Mouse (Mus musculus) cerebellum, postnatal 10 days (tissue): Measurements from ENCODE around the gene Wnk4.

Experiments used
- DNase-seq, 2 experiments: peaks; one replicate each; pipeline ENCODE4 v3.0.0; 2021; ENCODE audit warnings: mixed read lengths in 2 of 2

The Wnk4 gene

DNA sequence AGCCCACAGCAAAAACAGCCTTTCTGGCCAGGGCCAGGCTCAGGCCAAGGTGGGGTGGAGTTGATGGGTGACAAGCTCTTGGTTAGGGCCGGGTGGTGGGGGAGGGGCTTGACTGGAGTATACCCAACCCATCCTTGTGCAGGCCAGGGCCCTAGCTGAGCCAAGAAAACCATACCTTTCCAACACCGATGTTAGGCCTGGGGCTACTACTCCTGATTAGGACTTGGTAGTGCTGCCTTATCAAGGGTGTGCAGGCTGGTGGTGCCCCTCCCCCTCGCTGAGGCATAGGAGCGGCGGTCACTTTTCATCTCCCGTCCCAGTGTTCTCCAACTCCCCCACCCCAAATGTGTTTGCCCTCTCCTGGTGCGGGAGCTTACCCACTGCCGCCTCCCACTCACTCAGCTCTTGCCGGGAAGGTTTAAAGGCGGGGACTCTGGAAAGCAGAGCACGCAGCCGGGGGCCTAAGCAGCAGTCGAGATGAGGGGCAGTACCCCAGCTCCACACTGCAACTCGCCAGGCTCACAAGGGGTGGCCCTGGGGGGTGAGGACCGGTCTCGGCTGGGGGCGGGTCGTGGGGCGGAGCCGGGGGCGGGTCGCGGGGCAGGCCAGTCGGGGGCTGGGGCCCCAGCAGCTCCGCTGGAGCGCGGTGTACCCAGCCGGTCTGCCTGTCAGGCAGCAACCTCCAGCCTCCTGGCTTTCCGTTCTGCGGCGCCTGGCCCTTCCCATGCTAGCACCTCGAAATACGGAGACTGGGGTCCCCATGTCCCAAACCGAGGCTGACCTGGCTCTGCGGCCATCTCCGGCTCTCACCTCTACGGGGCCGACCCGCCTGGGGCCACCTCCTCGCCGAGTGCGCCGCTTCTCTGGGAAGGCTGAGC, at the start of gene Wnk4:
TSS of gene Wnk4 (plus strand) at position 620 of the 878 bp plus-strand sequence.
- DNase-seq = peak; percentile 62 to 72

DNA sequence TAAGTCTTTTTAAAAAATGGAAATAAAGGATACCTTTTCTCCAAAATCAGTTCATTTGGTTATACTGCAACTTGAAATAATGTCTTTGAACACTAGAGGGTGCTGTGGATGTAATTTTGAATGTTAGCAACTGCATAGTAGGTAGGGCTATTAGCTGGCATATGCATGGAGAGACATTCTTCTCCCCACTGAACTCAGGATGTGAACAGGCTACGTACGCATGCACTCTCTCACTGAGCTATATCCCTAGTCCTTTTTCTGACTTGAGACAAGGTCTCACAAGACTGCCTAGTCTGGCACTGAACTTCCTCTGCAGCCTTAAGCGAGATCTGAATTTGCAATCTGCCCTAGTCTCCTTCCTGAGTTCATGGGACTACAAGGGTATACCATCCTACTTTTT, 48.4 kb upstream of the Wnk4 start:
- DNase-seq = peak; percentile 56 to 91

DNA sequence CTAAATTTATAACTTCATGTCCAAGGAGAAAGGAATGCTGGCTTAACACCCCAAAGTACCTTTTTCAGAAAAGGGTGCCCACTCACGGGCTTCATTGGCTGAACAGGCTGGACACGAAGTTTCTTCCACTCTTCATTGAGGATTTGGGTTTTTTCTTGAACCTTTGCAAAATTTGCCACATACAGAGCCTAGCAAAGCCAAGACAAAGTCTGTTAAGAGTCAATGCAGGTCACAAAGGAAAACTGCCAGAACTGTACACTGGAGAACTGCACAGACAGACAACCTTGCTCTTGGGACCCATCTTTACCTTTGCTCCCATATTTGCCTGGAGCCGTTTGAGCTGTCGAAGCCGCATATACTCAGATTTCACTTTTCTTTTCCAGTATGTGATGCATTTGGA, 43.4 kb upstream of the Wnk4 start:
- no peak for DNase-seq

GRCm38 (mm10) chr11:101218436-101219055, 41.8 kb upstream of the Wnk4 start:
- no peak for DNase-seq

GRCm38 (mm10) chr11:101220853-101221252, 39.5 kb upstream of the Wnk4 start:
- no peak for DNase-seq

GRCm38 (mm10) chr11:101221306-101221986, 38.9 kb upstream of the Wnk4 start:
- DNase-seq = no peak

- DNase-seq = no peak
These were observed 36.0 kb upstream of the Wnk4 start for GRCm38 (mm10) chr11:101224337-101224736.

DNA sequence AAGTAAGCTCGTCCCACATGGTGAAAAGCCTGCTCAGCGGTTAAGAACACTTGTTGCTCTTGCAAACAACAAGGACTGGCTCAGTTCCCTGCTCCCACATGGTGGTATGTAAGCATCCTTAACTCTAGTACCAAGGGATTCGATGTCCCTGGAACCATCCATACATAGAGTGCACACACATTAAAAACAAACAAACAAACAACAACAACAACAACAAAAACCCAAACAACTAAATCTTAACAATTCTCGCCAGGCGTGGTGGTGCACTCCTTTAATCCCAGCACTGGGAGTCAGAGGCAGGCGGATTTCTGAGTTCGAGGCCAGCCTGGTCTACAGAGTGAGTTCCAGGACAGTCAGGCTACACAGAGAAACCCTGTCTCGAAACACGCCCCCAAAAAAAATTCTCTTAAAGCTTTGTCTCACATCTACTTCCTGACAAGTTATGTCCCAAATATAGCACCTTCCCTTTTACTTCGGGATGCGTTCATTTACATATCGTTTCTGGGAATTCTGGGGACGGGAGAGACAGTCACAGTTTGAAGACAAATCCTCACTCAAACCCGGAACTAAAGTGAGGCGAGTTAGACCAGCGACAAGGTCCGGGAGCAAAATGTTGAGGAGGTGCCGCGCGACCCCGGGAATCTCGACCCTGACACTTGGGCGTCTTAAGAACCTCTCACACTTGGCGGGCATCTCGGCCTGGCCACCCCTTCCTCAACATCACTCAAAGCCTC, 34.9 kb upstream of the Wnk4 start:
- peak in 1 of 2 experiments; percentile 23 for DNase-seq

DNA sequence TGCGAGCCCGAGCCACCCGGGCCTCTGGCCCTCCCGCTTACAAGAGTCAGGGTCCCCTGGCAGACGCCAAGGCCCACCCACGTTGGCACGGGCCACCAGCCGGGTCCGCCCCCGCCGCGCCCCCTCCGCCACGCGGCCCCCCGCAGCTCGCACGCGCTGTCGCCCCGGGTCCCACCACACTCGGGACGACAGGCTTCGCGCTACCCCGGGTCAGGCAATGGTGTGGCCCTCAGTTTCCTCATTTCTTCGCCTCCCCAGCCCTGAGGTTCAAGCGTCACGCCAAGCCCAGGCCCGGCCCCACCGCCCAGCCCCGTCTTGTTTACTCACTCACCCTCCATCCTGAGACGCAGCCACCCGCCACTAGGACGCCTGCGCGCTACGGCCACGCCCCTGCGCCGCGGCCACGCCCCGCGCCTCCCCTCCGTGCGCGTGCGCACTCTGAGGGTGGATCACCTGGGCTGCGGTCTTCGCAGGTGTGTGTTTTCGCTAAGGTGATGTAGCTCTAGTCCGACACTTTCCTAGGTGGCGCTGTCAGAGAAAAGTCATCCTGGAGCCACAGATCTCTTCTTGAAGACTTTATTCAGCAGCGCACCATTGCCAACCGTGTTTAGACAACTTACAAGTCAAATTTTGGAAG, 34.2 kb upstream of the Wnk4 start, which contains the start of gene Ezh1:
TSS of gene Ezh1 (minus strand) at position 399 of the 637 bp plus-strand sequence.
- peak; percentile 95 for DNase-seq

- peak; percentile 77 to 81 for DNase-seq
These were observed 30.9 kb upstream of the Wnk4 start for GRCm38 (mm10) chr11:101229361-101229900.

- peak; percentile 36 to 46 for DNase-seq
These were observed 30.3 kb upstream of the Wnk4 start for GRCm38 (mm10) chr11:101230061-101230511.

- DNase-seq = no peak
These were observed 29.8 kb upstream of the Wnk4 start for GRCm38 (mm10) chr11:101230526-101230925.

- DNase-seq = peak in 1 of 2 experiments; percentile 29
These were observed 29.1 kb upstream of the Wnk4 start for GRCm38 (mm10) chr11:101230991-101231871.

DNA sequence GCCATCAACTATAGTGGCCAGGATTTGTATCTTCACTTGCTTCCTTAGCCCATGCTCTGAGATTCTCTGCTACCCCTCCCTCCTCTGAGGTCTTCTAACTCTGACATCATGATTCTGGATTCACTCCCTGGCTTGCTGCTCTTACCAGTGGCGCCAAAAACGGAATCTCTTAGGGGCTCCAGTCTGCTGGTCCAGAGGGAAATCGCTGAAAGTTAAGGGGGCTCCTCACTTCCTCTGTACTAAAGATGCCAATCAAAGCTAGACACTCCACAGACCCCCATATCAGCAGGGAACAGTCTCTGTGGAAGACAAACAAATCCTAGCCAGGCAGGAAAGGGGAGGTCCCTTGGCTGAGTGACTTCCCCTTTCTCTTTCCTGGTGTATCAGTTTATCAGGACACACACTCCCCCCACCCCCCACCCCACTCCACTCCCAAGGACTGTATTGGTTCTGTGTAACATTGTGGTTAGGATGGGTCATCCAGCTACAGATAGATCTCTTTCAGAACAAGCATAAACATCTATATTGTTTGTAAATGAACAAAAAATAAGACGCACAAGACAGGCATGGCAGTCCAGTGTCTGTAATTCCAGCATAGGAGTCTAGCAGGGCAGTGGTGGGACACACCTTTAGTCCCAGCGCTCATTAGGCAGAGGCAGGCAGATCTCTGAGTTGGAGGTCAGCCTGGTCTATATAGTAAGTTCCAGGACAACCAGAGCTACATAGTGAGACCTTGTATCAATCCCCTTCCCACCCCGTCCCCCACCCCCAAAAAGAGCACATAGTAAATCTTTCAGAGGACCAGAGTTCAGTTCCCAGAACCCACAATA, 28.1 kb upstream of the Wnk4 start:
- DNase-seq = no peak

- no peak for DNase-seq
These were observed 27.1 kb upstream of the Wnk4 start for GRCm38 (mm10) chr11:101233240-101233639.

- DNase-seq = no peak
These were observed 26.2 kb upstream of the Wnk4 start for GRCm38 (mm10) chr11:101234124-101234523.

GRCm38 (mm10) chr11:101235429-101235828, 24.9 kb upstream of the Wnk4 start:
- DNase-seq = no peak

DNA sequence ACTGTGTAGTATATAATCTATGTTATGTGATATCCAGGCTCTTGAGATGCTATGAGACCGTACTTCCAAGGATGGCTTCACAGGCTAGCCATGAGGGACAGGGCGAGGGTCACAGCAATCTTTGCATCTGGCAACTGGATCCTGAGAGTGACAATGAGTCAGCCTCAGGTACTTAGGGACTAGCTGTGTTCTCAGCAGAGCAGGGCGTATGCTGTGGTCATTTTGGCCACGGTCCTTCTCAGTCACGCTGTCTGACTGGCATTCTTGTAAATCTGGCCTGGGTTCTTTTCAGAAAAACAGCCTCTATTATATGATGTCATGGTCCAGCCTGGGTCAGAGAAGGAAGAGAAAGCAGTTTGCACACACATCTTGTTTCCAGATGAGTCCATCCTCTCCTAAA, 23.6 kb upstream of the Wnk4 start:
- no peak for DNase-seq

- DNase-seq = peak; percentile 61 to 74
These were observed 22.2 kb upstream of the Wnk4 start for GRCm38 (mm10) chr11:101238071-101238647.
